Mouse (Mus musculus) thymus, postnatal 36 days (tissue): ENCODE measurements around the gene Appbp2.
A peak's percentile ranks its signal among the peaks of the same experiment; 100 is the strongest.

ENCODE experiments used
- DNase-seq, 2 experiments: peaks; one replicate each; pipeline ENCODE4 v3.0.0; 2022; ENCODE audit warnings: mixed read lengths in 2 of 2

Gene Appbp2

DNA sequence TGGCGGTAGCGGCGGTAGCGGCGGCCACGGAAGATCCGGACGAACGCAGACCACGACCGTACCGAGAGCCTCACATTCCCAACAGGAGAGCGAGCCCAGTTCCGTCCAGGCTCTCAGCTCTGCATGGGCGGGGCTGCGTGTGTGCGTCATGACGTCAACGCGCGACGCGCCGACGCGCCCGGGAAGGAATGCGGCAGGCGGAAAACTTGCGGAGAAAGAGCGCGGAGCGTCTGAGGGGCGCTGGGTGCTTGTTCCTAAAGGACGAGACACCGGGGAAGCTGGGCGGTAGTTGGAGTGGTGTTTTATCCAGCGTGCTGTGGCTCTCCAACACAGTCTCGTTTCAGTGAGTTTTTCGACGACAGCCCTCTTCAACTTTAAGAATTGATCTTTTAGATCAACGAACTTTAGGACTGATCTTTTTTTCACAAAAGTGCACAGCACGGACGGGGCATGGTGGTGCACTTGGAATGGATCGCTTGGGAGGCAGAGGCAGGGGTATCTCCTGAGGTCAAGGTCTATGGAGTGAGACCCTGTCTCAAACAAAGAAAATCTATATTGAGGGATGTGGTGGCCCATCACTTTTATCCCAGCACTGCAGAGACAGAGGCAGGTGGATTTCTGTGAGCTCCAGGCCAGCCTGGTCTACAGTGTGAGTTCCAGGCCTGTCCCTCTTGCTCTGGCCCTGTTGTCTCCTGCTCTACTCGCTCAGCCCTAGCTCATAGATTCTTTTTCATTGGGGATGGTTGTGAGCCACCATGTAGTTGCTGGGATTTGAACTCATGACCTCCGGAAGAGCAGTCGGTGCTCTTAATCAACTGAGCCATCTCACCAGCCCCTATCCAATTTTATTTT, at the start of gene Appbp2:
Appbp2 (minus strand) TSS at position 141 of the 852 bp plus-strand sequence.
- peak; percentile 91 to 92 for DNase-seq

DNA sequence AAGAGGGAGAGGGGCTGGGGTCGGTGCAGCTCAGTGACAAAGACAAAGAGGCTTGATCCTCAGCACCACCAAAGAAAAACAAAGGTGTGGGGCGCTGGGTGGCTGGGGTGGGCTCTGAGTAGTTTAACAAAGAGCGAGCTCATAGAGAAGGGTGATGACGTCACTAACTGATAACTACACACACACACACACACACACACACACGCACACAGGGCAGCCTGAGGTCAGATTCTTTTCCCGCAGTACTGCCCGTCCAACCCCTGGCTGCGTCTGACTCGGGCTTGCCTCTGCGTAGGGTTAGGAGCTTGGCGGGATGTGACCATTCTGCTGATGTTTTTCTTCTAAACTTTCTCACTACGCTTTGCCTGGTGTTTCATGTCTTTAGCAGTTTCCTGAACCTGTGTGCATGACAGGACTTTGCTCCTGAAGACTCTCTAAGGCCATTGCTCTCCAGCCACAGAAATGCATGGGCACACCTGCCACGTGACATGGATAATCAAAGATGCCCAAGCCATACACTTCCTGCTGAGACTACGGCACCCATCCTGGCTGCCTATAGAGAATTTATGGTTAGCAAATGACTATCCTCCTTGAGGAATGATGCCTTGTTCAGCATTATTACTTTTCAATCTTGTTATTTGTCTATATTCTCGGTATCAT, 46.4 kb upstream of the Appbp2 start:
- DNase-seq, result no peak

DNA sequence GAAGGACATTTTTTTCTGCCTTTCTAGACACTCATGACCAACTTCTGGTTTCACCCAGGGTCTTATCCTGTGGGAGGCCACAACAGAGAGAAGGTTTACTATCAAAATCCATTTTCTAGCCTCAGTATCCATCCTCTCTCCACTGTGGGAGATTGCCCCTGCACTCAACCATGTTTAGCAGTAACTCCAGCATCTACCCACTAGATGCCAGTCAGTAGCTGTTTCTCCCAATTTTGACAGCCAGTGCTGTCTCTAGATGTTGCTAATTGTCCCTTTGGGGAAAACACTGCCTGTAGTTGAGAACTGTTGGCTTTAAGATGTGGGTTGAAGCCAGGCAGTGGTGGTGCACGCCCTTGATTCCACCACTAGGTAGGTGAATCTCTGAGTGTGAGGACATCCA, 43.2 kb upstream of the Appbp2 start:
- DNase-seq, result no peak

- no peak for DNase-seq
These were observed 42.7 kb upstream of the Appbp2 start for GRCm38 (mm10) chr11:85277609-85278008.

- no peak for DNase-seq
These were observed 40.2 kb upstream of the Appbp2 start for GRCm38 (mm10) chr11:85275151-85275550.

DNA sequence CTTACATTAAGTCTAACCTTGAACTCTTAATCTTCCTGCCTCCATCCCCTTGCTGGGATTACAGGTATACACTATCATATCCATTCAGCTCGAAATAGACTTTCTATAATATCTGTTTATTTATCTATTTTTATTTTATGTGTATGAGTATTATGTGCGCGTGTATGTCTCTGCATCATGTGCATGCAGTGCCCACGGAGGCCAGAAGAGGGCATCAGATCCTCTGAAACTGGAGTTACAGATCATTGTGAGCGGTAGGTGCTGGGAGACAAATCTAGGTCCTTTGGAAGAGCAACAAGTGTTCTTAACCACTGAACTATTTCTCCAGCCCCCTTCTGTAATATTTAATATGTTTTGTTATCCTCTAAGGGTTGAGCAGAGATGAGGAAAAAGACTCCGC, 38.4 kb upstream of the Appbp2 start:
- peak; percentile 10 to 25 for DNase-seq

DNA sequence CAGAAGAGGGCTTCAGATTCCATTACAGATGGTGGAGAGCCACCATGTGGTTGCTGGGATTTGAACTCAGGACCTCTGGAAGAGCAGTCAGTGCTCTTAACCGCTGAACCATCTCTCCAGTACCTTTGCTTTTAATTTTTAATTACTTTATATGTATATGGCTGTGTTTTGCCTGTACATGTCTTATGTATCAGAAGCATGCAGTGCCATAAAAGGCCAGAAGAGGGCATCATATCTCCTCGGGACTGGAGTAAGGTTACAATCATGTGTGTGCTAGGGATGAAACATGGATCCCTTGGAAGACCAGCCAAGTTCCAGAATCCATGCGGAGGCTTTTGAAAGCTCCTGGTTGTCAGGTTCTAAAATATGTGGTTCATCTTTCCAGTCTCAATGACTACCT, 35.7 kb upstream of the Appbp2 start:
- peak; percentile 27 to 60 for DNase-seq

DNA sequence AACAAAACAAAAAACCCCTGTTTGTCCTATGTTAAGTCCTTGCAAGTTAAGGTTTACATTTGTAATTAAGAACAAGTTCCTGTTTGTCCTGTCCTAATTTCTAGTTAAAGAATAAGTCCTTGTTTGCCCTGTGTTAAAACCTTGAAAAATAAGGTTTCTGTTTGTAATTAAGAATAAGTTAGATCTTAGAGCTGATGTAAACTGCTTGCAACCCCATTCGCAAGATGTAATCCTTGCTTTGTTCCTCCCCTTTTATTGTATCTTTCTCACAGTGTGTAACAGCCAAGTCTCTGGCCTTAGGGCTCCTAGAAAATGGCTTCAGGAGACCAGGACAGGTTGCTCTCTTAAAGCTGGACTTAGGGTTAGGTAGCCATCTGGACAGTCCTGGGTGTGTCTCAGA, 32.5 kb upstream of the Appbp2 start:
- no peak for DNase-seq

DNA sequence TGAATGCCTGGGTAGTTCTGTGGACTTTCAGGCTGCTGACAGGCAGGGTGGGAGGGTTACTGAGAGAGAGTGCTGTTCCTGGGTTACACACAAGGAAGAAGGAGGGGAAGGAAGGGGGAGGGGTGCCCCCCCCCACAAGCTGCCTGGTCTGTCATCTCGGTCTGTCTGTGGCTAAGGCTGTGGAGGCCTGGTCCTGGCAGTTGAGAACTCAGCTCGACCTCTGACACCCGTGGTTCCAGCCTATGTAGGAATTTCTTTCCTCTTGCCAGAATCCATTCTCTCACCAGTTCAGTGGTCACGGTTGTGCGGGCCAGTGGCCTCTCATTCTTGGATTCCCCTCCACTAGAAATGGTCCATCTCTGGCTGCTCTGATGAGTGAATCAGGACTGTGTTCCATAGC, 29.7 kb upstream of the Appbp2 start:
- no peak for DNase-seq

DNA sequence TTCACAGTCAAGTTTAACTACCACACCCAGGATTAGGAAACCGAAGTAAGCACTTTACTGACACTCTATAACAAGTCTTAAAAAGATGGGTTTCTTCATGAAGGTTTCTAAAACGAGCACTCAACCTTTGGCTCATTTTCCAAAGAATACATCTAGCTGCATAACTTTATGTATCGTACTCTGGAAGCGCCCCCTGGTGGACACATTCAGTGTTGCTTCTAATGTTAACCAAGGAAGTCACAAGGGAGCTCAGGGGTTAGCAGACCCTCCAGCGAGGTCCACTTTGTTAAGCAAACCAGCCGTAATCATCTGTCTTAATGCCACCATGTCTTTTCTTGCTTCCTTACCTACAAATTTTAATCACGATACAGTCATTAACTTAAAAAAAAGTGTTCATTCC, 26.3 kb upstream of the Appbp2 start:
- peak; percentile 59 to 75 for DNase-seq

DNA sequence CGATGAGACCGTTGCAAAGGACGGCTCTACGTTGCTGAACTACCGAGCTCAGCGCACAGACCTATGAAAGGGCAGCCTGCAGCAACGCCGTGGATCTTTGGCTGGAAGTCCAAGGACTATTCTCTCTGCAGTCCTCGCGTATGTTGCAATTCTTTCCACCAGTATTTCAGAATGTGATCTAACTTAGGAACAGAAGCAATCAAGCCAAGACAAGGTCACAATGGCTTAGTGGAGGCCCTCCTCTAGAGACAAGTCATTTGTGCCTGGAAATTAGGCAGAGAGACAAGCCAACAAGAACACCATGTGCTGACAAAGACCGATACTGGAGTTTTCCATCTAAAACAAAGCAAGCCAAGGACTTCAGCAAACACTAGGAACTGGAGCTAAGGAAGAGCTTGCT, 24.0 kb upstream of the Appbp2 start:
- no peak for DNase-seq

DNA sequence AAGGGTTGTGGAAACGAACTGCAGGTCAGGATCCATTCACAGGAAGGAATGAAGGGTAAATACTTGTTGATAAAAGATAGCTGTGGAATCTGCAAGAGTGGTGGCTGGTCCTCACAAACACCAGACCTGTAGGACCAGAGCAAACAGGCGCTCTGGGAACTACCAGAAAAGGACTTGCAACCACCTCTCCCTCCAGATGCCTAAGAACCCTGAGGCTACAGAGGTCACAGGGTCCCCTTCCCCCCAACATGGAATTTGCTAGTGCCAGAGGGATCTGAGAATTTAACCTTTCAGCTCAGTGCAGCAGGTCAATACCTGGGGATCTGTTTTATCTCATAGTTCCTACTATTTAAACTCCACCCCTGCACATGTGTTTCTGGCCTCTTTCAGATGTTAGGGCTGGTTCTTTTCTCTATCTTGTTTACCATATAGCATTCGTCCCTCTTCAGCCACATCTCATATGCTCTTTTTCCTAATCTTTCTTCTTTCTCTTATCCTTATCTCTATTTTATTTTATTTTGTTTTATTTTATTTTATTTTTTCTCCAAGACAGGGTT, 20.6 kb upstream of the Appbp2 start:
- no peak for DNase-seq

- DNase-seq, result no peak
These were observed 18.7 kb upstream of the Appbp2 start for GRCm38 (mm10) chr11:85253641-85254040.

GRCm38 (mm10) chr11:85253006-85253405, 18.1 kb upstream of the Appbp2 start:
- DNase-seq, result no peak

DNA sequence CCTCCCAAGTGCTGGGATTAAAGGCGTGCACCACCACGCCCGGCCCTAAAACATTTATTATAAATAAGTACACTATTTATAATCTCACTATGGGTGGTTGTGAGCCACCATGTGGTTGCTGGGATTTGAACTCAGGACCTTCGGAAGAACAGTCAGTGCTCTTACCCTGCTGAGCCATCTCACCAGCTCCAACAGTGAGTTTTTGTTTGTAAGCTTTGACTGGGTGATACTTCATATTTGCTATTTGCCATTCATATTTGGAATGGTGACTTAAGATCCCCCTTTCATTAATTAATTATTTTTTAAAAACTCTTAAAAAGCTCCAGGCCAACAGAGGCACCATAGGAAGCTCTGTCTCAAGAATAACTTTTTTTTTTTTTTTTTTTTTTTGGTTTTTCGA, 17.0 kb upstream of the Appbp2 start:
- DNase-seq, result no peak

- DNase-seq, result no peak
These were observed 15.5 kb upstream of the Appbp2 start for GRCm38 (mm10) chr11:85250467-85250866.

DNA sequence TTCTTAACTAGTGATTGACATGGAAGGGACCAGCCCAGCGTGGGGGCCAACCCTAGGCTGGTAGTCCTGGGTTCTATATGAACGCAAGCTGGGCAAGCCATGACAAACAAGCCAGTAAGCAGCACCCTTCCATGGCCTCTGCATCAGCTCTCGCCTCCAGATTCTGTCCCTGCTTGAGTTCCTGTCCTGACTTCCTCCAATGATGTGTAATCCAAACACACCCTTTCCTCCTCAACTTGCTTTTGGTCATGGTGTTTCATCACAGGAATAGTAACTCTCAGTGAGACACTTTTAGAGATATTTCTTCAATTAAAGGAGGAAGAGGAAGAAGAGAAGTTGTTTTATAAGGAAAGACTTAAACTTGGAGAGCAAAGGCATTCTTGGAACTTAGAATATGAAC, 14.4 kb upstream of the Appbp2 start:
- no peak for DNase-seq

- DNase-seq, result no peak
These were observed 13.2 kb upstream of the Appbp2 start for GRCm38 (mm10) chr11:85248151-85248550.

DNA sequence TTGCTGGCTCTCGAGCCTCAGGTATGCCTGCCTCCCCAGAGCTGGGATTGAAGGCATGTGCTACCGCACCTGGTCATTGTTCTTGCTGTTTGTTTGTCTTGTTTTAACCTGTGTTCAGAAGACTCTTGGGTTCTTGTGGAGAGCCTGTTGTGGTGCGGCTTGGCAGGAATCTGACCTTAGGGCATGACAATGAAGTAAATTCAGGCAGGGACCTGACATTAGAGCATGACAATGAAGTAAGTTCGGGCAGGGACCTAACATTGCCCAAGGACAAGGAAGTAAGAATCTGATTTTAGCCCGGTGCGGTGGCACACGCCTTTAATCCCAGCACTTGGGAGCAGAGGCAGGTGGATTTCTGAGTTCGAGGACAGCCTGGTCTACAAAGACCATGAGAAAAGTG, 6.3 kb upstream of the Appbp2 start:
- no peak for DNase-seq

- DNase-seq, result no peak
These were observed 5.3 kb upstream of the Appbp2 start for GRCm38 (mm10) chr11:85240211-85240610.

GRCm38 (mm10) chr11:85234363-85234989, 454 bp downstream of the Appbp2 start:
- peak; percentile 86 to 91 for DNase-seq

DNA sequence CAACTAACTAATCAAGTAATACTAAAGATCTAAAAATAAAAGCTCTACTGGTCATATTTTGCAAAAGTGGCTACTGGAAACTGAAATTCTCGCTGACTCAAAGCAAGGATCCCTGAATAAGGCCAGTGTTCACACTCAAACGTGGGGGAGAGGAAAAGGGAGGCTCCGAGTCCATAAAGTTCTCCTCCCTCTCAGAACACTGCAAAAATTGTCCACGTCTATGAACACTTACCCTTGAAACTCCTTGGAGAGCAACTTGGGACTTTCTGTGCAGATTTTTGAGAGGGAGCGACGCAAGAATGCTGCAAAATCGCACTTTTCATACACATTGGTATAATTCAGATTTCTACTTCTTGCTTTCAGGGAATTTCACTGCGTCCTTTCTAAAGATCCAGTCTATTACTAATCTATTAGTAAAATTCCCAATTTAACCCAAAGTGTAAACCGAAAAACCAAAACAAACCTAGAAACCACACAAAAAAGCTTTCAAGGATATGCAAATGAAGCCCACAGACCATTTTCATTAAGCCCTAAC, 1.2 kb downstream of the Appbp2 start:
- no peak for DNase-seq

GRCm38 (mm10) chr11:85223248-85223647, 11.7 kb downstream of the Appbp2 start:
- DNase-seq, result no peak
